8 mouse cellular contexts compared by ENCODE assay signal in the genomic region with DNA sequence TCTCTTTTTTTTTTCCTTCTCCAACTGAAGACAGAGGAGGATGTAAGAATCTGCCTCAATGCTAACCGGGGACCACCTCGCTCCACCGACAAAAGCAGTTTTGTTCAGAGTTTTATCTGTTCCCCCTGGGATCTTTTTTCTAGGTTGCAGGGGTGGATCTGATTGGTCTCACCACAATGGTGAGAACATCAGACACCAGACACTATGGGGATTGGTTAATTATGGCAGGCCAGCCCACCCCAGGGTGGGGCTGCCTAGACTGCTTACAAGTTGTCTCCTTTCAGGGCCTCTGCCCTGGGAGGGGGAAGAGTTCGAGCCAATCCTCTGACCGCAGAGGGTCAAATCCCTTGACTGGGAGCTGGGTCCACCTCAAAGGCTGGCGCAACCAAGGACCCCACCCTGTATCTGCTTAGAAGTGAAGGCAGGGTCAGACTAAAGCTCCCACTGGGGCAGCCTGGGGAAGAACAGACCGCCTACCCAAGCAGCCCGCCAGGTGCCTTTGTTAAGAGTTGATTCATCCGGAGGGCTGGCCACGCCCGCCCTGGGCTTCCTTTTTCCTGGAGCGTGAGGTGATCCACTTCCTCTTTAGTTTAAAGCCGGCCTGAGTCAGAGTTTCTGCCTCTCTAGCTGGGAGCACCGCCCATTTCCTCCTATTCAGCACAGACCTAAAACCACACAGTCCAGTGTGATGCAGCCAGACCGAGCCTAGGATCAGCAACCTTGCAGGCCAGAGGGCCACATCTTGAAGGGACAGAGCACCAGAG.
A peak's percentile ranks its signal among the peaks of the same experiment; 100 is the strongest.
DNase-seq lines count a peak whose midpoint lies in the region; ATAC-seq lines count a peak whose summit lies in the region.

No protein-coding gene starts in this region.

- peak overlapping the region; percentile 45 for H3K4me3 ChIP-seq in heart, embryonic 11.5 days (ENCODE audit: low read depth, low read length)
- H3K4me3 ChIP-seq in kidney, embryonic 14.5 days (ENCODE audit: low read length), result peak overlapping the region; percentile 27

- peak; percentile 88 for ATAC-seq in heart, embryonic 11.5 days (replicated peaks; ENCODE audit: insufficient number of reproducible peaks, low FRiP score, low TSS enrichment)
- peak; percentile 86 for ATAC-seq in kidney, embryonic 14.5 days (ENCODE audit: low FRiP score, low TSS enrichment)

- H3K36me3 ChIP-seq in heart, embryonic 11.5 days (ENCODE audit: control insufficient read depth, insufficient read depth, low read length), result no peaks in the 10 kb centered on the region
- no peaks in the 10 kb centered on the region for H3K36me3 ChIP-seq in kidney, embryonic 14.5 days (ENCODE audit: control insufficient read depth, insufficient read depth, low read length)

- H3K4me2 ChIP-seq in heart, embryonic 11.5 days, result peak overlapping the region; percentile 61
- H3K4me2 ChIP-seq in kidney, embryonic 14.5 days (replicated peaks; ENCODE audit: low read depth, low read length), result peak overlapping the region; percentile 35

- peak overlapping the region; percentile 97 for H3K27ac ChIP-seq in heart, embryonic 11.5 days (ENCODE audit: low read depth, low read length)
- H3K27ac ChIP-seq in kidney, embryonic 14.5 days (ENCODE audit: low read depth, low read length), result peak overlapping the region; percentile 88

- H3K9me3 ChIP-seq in heart, embryonic 11.5 days (replicated peaks; ENCODE audit: control insufficient read depth, low read length), result no peaks in the 10 kb centered on the region
- no peaks in the 10 kb centered on the region for H3K9me3 ChIP-seq in kidney, embryonic 14.5 days (ENCODE audit: control insufficient read depth, low read length)

- peak overlapping the region; percentile 81 for H3K9ac ChIP-seq in heart, embryonic 11.5 days (ENCODE audit: low read depth, low read length)
- peak overlapping the region; percentile 54 for H3K9ac ChIP-seq in kidney, embryonic 14.5 days (ENCODE audit: low read depth, low read length)

- no peaks in the 10 kb centered on the region for H3K27me3 ChIP-seq in heart, embryonic 11.5 days (ENCODE audit: control insufficient read depth, insufficient read depth, low read length)
- no peaks in the 10 kb centered on the region for H3K27me3 ChIP-seq in kidney, embryonic 14.5 days (ENCODE audit: control insufficient read depth, insufficient read depth, low read length)

- peaks cover 33% of the 10 kb centered on the region for H3K4me1 ChIP-seq in heart, embryonic 11.5 days (ENCODE audit: control insufficient read depth, insufficient read depth, low read length)
- peaks cover 12% of the 10 kb centered on the region; the same call in 1 of the 2 replicates for H3K4me1 ChIP-seq in kidney, embryonic 14.5 days (ENCODE audit: control insufficient read depth, insufficient read depth, low read length)

- WGBS in heart, embryonic 11.5 days (ENCODE audit: insufficient replicate concordance), result 11% methylated on average over 15 of the region's 15 CpGs
- 19% methylated on average over 15 of the region's 15 CpGs for WGBS in kidney, embryonic 14.5 days

- peak; percentile 94 for DNase-seq in NIH3T3 (ENCODE audit: low read depth)
- peak; percentile 80 for DNase-seq in embryo, embryonic 11 days
- peak; percentile 85 for DNase-seq in lung, postnatal 14 days
- DNase-seq in ovary, postnatal 36 days (ENCODE audit: low spot score), result peak; percentile 47
- DNase-seq in frontal cortex, postnatal 36 days (ENCODE audit: low spot score in 2 of 2), result no peak
- DNase-seq in right cerebral cortex, postnatal 10 days (ENCODE audit: low spot score in 2 of 2), result no peak

Comparison
In these comparisons a context has a peak if more than half of its experiments do, and no peak if none do; other contexts are left out.
1. DNase-seq: peak in NIH3T3 (single experiment), embryo, embryonic 11 days (single experiment), lung, postnatal 14 days (single experiment) and ovary, postnatal 36 days (single experiment); none in frontal cortex, postnatal 36 days (0 of 2) and right cerebral cortex, postnatal 10 days (0 of 2).